Mouse (Mus musculus) cerebellum, adult 2 months (tissue): Measurements from ENCODE around the gene Fry. TPM values are rescaled to one million over a fixed set of nuclear protein-coding genes. Genes with fewer than 3 reads are reported as not detected.

ENCODE experiments used
- DNase-seq, 2 experiments: peaks; one replicate each; pipeline ENCODE4 v3.0.0; 2021
- H3K27ac ChIP-seq: fragments of 200-500 bp; 2 replicates; pipeline ENCODE4 v1.5.1; 2012; ENCODE audit warnings: low read length, control low read depth, inconsistent platforms; ENCODE audit not compliant: insufficient read depth
- H3K27me3 ChIP-seq: fragments of 200-500 bp; 2 replicates; pipeline ENCODE4 v1.6.1; 2012; ENCODE audit warnings: inconsistent platforms, mild to moderate bottlenecking, low read length, moderate library complexity; ENCODE audit not compliant: control insufficient read depth, insufficient read depth
- H3K4me1 ChIP-seq: fragments of 200-500 bp; 2 replicates; pipeline ENCODE4 v1.6.1; 2011; ENCODE audit warnings: low read length; ENCODE audit not compliant: control insufficient read depth, insufficient read depth
- H3K4me3 ChIP-seq: fragments of 200-500 bp; replicated peaks from 2 replicates; pipeline ENCODE3; 2011; ENCODE audit warnings: mild to moderate bottlenecking, low read depth, low read length, control low read depth; ENCODE audit not compliant: insufficient read depth
- CTCF ChIP-seq: fragments of 200-500 bp; IDR thresholded peaks from 2 replicates; pipeline ENCODE4 v1.5.1; 2011; ENCODE audit warnings: low read depth, mild to moderate bottlenecking, control low read depth, low read length, moderate library complexity, borderline replicate concordance; ENCODE audit not compliant: insufficient read depth
- POLR2A ChIP-seq: fragments of 200-500 bp; IDR thresholded peaks from 2 replicates; pipeline ENCODE4 v1.6.1; 2011; ENCODE audit warnings: low read length, control low read depth, borderline replicate concordance; ENCODE audit not compliant: insufficient read depth
- WGBS: fragments of 180-500 bp; shearing (Covaris S2); methylation state at CpG from one replicate; pipeline ENCODE4 v1.1.7; 2018; 5-methylcytosine and 5-hydroxymethylcytosine counted together
- polyA plus RNA-seq: library from polyadenylated mRNA; depleted of rRNA; stranded (reverse); fragments of >200 nt; gene quantifications from 2 replicates; pipeline ENCODE4 v1.2.3, GENCODE M21; 2012

Gene Fry
- polyA plus RNA-seq, 1 experiment = 92.2 TPM

GRCm38 (mm10) chr5:150302996-150303395 is 184.6 kb downstream of the Fry start:
- TF ChIP-seq CTCF = no peak
- Histone ChIP-seq H3K27ac (peak overlapping the region; percentile 69; the same call in 1 of the 2 replicates), H3K27me3 (no peaks in the 10 kb centered on the region), H3K4me1 (peaks cover 45% of the 10 kb centered on the region), H3K4me3 (no peak overlapping the region)
- DNase-seq = no peak
- WGBS = 49% methylated on average over 5 of the region's 5 CpGs

- 89% methylated on average over 5 of the region's 5 CpGs for whole genome bisulfite sequencing
- peaks cover 29% of the 10 kb centered on the region for H3K4me1 ChIP-seq
- no peak for TF ChIP-seq CTCF
- no peak for TF ChIP-seq POLR2A
These were observed 188.1 kb downstream of the Fry start for GRCm38 (mm10) chr5:150306497-150306896.

GRCm38 (mm10) chr5:150313229-150313628 is 194.8 kb downstream of the Fry start:
- Histone ChIP-seq H3K27me3 (no peaks in the 10 kb centered on the region), H3K4me3 (no peak overlapping the region), H3K27ac (no peak overlapping the region), H3K4me1 (peaks cover 3% of the 10 kb centered on the region; the same call in 1 of the 2 replicates)
- no peak for TF ChIP-seq POLR2A
- no peak for TF ChIP-seq CTCF
- no peak for DNase-seq
- 50% methylated on average over 2 of the region's 2 CpGs for WGBS

More at GRCm38 (mm10) chr5:150306497-150306896, 188.1 kb downstream of the Fry start:
- no peak overlapping the region for H3K27ac ChIP-seq
- no peaks in the 10 kb centered on the region for H3K27me3 ChIP-seq
- no peak overlapping the region for H3K4me3 ChIP-seq
- no peak for DNase-seq

GRCm38 (mm10) chr5:150314582-150314981 is 196.1 kb downstream of the Fry start:
- no peak for TF ChIP-seq CTCF
- no peak for TF ChIP-seq POLR2A
- 97% methylated on average over 6 of the region's 6 CpGs for WGBS
- Histone ChIP-seq H3K27me3 (no peaks in the 10 kb centered on the region), H3K4me1 (peaks cover 3% of the 10 kb centered on the region; the same call in 1 of the 2 replicates), H3K27ac (no peak overlapping the region), H3K4me3 (no peak overlapping the region)
- no peak for DNase-seq

GRCm38 (mm10) chr5:150325411-150325810 is 207.0 kb downstream of the Fry start:
- WGBS = 67% methylated on average over 5 of the region's 5 CpGs
- no peak for DNase-seq
- Histone ChIP-seq H3K27me3 (no peaks in the 10 kb centered on the region), H3K4me1 (peaks cover 7% of the 10 kb centered on the region), H3K27ac (no peak overlapping the region), H3K4me3 (no peak overlapping the region)
- TF ChIP-seq POLR2A = no peak
- no peak for TF ChIP-seq CTCF

GRCm38 (mm10) chr5:150328686-150329085 is 210.2 kb downstream of the Fry start:
- WGBS = 78% methylated on average over 6 of the region's 6 CpGs
- Histone ChIP-seq H3K4me1 (peaks cover 14% of the 10 kb centered on the region), H3K4me3 (no peak overlapping the region), H3K27ac (no peak overlapping the region), H3K27me3 (no peaks in the 10 kb centered on the region)
- TF ChIP-seq POLR2A = no peak
- no peak for TF ChIP-seq CTCF
- DNase-seq = no peak

GRCm38 (mm10) chr5:150331821-150332220 is 213.4 kb downstream of the Fry start:
- peak; percentile 66 to 78 for DNase-seq
- H3K27me3 ChIP-seq = no peaks in the 10 kb centered on the region
- 55% methylated on average over 2 of the region's 2 CpGs for WGBS
- H3K27ac ChIP-seq = 0 out of 2 replicates have a peak overlapping the region, but pooled peaks have one; percentile 24
- peaks cover 14% of the 10 kb centered on the region for H3K4me1 ChIP-seq
- TF ChIP-seq POLR2A = no peak
- TF ChIP-seq CTCF = peak; percentile 26; the same call in 1 of the 2 replicates
- no peak overlapping the region for H3K4me3 ChIP-seq

GRCm38 (mm10) chr5:150332810-150333209 is 214.4 kb downstream of the Fry start:
- DNase-seq = peak in 1 of 2 experiments; percentile 28
- TF ChIP-seq CTCF = no peak
- TF ChIP-seq POLR2A = no peak
- peaks cover 14% of the 10 kb centered on the region for H3K4me1 ChIP-seq
- H3K27ac ChIP-seq = peak overlapping the region; percentile 46; the same call in 1 of the 2 replicates
- H3K27me3 ChIP-seq = no peaks in the 10 kb centered on the region
- no peak overlapping the region for H3K4me3 ChIP-seq
- WGBS = 32% methylated on average over 5 of the region's 5 CpGs

GRCm38 (mm10) chr5:150333328-150333731 is 214.9 kb downstream of the Fry start:
- Histone ChIP-seq H3K4me3 (no peak overlapping the region), H3K4me1 (peaks cover 10% of the 10 kb centered on the region; the same call in 1 of the 2 replicates), H3K27me3 (no peaks in the 10 kb centered on the region), H3K27ac (0 out of 2 replicates have a peak overlapping the region, but pooled peaks have one; percentile 46)
- no peak for TF ChIP-seq POLR2A
- TF ChIP-seq CTCF = no peak
- no peak for DNase-seq
- 84% methylated on average over 10 of the region's 10 CpGs for WGBS
